Mouse (Mus musculus) limb, embryonic 14.5 days (tissue): ENCODE data around the gene Srebf2. TPM values are rescaled to one million over a fixed set of nuclear protein-coding genes. Genes with fewer than 3 reads are reported as not detected.

Experiments
- ATAC-seq: fragments of 200-750 bp; cut with Nextera tagmentation; 2 replicates; pipeline ENCODE4 v1.8.0; 2017; ENCODE audit warnings: low read depth, moderate number of reproducible peaks, moderate TSS enrichment; ENCODE audit not compliant: low FRiP score
- DNase-seq: peaks from one replicate; pipeline ENCODE4 v3.0.0-alpha.2; 2015; ENCODE audit warnings: low spot score
- H3K27ac ChIP-seq: fragments of 300-500 bp; sonication (generic); replicated peaks from 2 replicates; pipeline ENCODE4 v1.5.1; 2014; ENCODE audit warnings: low read depth, mild to moderate bottlenecking, low read length, moderate library complexity, mixed read lengths
- H3K27me3 ChIP-seq: fragments of 300-500 bp; sonication (generic); 2 replicates; pipeline ENCODE4 v1.6.1; 2014; ENCODE audit warnings: low read length, mixed read lengths; ENCODE audit not compliant: control insufficient read depth, insufficient read depth
- H3K36me3 ChIP-seq: fragments of 300-500 bp; sonication (generic); 2 replicates; pipeline ENCODE4 v1.6.1; 2014; ENCODE audit warnings: mild to moderate bottlenecking, low read length, moderate library complexity, mixed read lengths; ENCODE audit not compliant: control insufficient read depth, insufficient read depth
- H3K4me1 ChIP-seq: fragments of 300-500 bp; sonication (generic); 2 replicates; pipeline ENCODE4 v1.6.1; 2014; ENCODE audit warnings: antibody characterized with exemption, low read length, mixed read lengths; ENCODE audit not compliant: control insufficient read depth, insufficient read depth
- H3K4me2 ChIP-seq: fragments of 300-500 bp; sonication (generic); replicated peaks from 2 replicates; pipeline ENCODE4 v1.6.1; 2014; ENCODE audit warnings: low read depth, mild to moderate bottlenecking, low read length, moderate library complexity; ENCODE audit not compliant: severe bottlenecking
- H3K4me3 ChIP-seq: fragments of 300-500 bp; sonication (generic); replicated peaks from 2 replicates; pipeline ENCODE4 v1.5.1; 2014; ENCODE audit warnings: low read length
- H3K9ac ChIP-seq: fragments of 300-500 bp; sonication (generic); 2 replicates; pipeline ENCODE4 v1.6.1; 2014; ENCODE audit warnings: mild to moderate bottlenecking, low read depth, low read length, moderate library complexity; ENCODE audit not compliant: severe bottlenecking
- H3K9me3 ChIP-seq: fragments of 300-500 bp; sonication (generic); 2 replicates; pipeline ENCODE4 v1.6.1; 2016; ENCODE audit warnings: low read length; ENCODE audit not compliant: control insufficient read depth
- POLR2A ChIP-seq: fragments of 200-500 bp; IDR thresholded peaks from 2 replicates; pipeline ENCODE4 v1.8.0; 2012; ENCODE audit warnings: inconsistent platforms, mild to moderate bottlenecking, moderate library complexity, borderline replicate concordance; ENCODE audit not compliant: insufficient read depth, insufficient read length; ENCODE audit errors: extremely low read depth
- WGBS: fragments of 180-500 bp; shearing (Covaris S2); extraction: QIAGEN DNeasy Blood & Tissue Kit; methylation state at CpG from one replicate; pipeline ENCODE4 v1.1.7; 2014; 5-methylcytosine and 5-hydroxymethylcytosine counted together
- polyA plus RNA-seq, 2 experiments: library from polyadenylated mRNA; depleted of rRNA in 1 of 2; stranded (reverse) in 1 of 2; unstranded in 1 of 2; fragments of >200 nt; fragmentation: Nextera tagmentation in 1 of 2; extraction: Ambion mirVana in 1 of 2; gene quantifications; 2 replicates each; pipeline versions ENCODE4 v1.2.1 to v1.2.3; 2012 to 2014

Gene Srebf2
- polyA plus RNA-seq, 2 experiments, result 122 to 131 TPM

DNA sequence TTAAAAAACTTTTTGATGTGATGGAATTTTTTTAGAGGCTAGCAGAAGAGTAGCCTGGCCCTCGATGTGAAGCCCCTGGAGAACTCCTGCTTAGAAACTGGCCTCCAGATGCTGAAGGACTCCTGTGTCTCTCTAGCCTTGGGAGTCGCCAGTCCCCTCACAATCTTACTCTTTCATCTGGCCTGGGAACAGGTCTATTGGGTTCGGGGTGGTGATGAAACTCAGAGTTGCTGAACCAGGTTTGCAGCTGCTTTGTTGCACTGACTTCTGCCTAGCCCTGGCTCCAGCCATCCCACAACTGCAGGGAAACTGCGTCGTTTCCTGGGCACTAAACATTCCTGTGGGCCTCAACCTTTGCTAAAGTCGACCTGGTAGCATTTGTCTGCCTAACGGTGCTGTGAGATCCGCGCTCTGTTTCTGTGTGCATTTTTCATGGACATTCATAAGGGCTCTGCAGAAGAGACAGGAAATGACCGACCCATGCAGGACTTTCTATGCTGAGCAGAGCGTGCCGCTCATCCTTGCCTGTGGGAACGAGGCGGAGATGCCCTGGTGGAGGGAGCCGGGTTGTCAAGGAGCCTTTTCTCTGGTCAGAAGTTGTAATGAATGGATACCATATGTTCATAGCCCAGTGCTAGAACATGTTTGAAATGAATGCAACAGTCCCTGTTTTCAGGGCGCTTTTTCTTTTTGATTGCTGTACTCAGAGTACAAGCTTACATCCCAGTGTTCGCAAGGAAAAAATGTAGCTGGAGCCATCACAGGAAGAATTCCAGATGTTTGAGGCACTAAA lies 11.5 kb downstream of the Srebf2 start:
- Histone ChIP-seq H3K9ac (no peak overlapping the region), H3K4me2 (no peak overlapping the region), H3K27me3 (no peaks in the 10 kb centered on the region), H3K36me3 (no peaks in the 10 kb centered on the region; the same call in 1 of the 2 replicates), H3K27ac (peak overlapping the region; percentile 76), H3K9me3 (no peaks in the 10 kb centered on the region), H3K4me1 (peaks cover 25% of the 10 kb centered on the region), H3K4me3 (no peak overlapping the region)
- TF ChIP-seq POLR2A, result no peak
- ATAC-seq, result no peak
- DNase-seq, result no peak
- 34% methylated on average over 17 of the region's 17 CpGs for WGBS

DNA sequence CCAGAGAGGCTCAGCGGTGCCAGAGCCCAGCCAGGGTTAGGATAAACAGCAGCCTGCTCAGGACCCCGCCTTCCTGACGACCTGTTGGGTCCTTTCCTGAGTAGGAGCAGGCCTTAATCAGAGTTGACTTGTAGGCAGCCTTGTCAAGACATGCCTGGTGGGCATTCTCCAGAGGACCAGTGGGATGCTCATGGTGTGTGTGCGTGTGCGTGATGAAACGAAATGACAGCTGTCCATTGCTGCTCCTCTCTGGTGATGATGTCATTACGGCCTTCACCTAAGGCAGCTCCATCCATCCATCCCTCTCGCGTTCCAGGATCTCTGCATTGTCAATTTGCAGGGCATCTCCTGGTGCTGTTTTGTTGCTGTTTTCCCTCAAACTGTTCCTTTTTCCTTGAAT lies 12.5 kb downstream of the Srebf2 start:
- ATAC-seq (no peak), DNase-seq (no peak)
- Histone ChIP-seq H3K4me3 (no peak overlapping the region), H3K27me3 (no peaks in the 10 kb centered on the region), H3K27ac (0 out of 2 replicates have a peak overlapping the region, but pooled peaks have one; percentile 20), H3K9ac (no peak overlapping the region), H3K4me1 (peaks cover 25% of the 10 kb centered on the region), H3K4me2 (no peak overlapping the region), H3K9me3 (no peaks in the 10 kb centered on the region), H3K36me3 (no peaks in the 10 kb centered on the region; the same call in 1 of the 2 replicates)
- WGBS, result 79% methylated on average over 9 of the region's 9 CpGs
- no peak for TF ChIP-seq POLR2A

DNA sequence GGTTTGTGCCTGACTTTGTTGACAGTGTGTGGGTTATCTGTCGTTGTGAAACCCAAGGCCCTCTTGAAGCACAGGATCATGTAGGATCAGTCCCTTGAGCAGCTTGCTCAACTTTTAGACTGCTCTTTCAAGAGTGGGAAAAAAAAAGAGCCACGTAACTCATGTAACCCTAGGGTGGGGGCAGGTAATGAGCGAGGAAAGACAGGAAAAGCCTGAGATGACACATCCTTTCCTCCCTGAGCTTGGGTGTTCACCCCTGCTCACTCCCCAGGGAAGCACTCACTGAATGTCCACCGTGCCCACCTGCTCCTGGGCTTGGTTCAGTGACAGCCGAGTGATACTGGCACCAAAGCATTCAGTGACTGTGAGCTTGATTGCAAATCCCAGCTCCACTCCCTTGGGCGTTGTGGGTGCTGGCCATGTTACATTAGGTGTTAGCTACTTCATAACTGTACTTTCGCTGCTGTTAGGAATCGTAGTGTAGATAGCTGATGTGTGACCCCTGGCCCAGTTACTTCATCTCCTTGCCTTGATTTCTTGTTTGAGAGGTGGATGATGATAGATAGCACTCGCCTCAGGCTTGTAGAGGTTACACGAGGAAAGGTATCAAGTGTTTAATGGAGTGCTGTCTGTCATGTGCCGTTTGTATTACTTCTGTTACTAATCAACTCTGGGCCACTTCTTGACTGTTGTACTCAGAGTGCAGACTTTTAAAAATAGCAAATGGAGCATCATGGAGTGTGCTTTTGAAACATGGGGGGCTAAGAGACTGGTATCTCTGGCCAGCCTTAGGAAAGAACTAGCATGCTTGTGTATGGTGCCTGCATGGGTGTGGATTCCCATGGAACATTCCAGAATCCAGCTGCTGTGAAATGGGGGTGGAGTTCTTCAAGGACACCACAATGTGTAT lies 14.0 kb downstream of the Srebf2 start:
- H3K9me3 ChIP-seq, result no peaks in the 10 kb centered on the region
- H3K9ac ChIP-seq, result no peak overlapping the region
- 68% methylated on average over 11 of the region's 11 CpGs for WGBS
- ATAC-seq (no peak), DNase-seq (no peak)
- no peaks in the 10 kb centered on the region for H3K27me3 ChIP-seq
- TF ChIP-seq POLR2A, result no peak
- no peak overlapping the region for H3K27ac ChIP-seq
- H3K4me1 ChIP-seq, result peaks cover 33% of the 10 kb centered on the region
- H3K4me2 ChIP-seq, result no peak overlapping the region; the same call in 1 of the 2 replicates
- no peak overlapping the region for H3K4me3 ChIP-seq
- H3K36me3 ChIP-seq, result no peaks in the 10 kb centered on the region; the same call in 1 of the 2 replicates

DNA sequence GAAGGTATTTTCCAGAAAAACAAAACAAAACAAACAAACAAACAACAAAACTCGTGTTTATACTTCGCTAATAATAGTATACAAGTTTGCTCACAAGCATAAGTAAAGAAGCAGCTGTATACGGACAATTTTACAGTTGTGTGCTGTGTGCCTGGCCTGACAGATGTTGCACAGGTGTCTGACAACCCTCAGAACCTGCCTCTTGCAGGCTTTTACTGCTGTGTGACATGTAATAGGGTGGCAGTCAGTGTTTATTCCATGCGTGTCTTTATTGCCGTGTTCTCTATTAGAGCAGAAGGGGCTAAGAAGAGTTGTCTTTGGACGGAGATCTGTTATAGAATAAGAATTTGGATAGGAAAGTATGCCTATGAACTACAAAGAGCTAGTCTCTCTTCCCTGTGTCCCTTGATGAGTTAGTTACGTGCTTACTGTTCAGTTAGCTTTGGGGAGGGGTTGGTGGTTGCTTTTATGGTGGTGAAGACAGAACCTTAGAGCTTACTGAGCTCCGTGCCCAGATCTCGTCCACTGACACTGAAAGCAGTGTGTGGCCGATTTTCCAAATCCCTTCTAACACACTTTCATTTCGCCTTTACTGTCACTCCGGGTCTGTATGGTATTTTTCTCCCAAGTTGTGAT lies 15.1 kb downstream of the Srebf2 start:
- no peak overlapping the region for H3K9ac ChIP-seq
- no peaks in the 10 kb centered on the region for H3K9me3 ChIP-seq
- ATAC-seq (no peak), DNase-seq (no peak)
- no peak overlapping the region for H3K4me3 ChIP-seq
- H3K4me2 ChIP-seq, result no peak overlapping the region
- H3K4me1 ChIP-seq, result peaks cover 44% of the 10 kb centered on the region
- TF ChIP-seq POLR2A, result no peak
- no peaks in the 10 kb centered on the region for H3K27me3 ChIP-seq
- H3K36me3 ChIP-seq, result no peaks in the 10 kb centered on the region; the same call in 1 of the 2 replicates
- 70% methylated on average over 12 of the region's 12 CpGs for WGBS
- H3K27ac ChIP-seq, result no peak overlapping the region
